Mouse (Mus musculus): ENCODE data around the gene Icos.

DNA sequence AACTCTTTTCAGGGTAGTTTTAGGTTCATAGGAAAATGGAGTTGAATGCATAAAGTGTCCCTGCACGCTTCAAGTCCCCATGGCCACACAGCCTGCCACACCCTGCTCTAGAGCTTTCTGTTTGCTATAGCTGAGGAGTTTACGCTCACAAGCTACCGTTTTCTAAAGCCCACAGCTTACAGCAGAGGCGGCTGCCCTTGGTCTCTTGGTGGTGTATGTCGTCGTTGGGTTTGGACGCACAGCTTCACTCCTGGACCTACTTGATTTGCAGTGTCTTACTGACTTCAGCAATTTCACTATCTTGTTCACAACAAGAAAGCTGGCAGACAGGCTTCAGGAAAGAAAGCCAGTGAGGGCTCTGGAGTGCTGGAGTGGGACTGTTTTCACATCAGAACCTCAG, 24.8 kb upstream of the Icos start:
- TF ChIP-seq CTCF (IDR thresholded peaks at IDR 0.05; ENCODE audit: low read depth, low read length) (no peak), POLR2A (IDR thresholded peaks at IDR 0.05; ENCODE audit: borderline replicate concordance, low read depth, low read length) (no peak)
